Comparison of ENCODE assay signal across 8 mouse cellular contexts in the genomic region with DNA sequence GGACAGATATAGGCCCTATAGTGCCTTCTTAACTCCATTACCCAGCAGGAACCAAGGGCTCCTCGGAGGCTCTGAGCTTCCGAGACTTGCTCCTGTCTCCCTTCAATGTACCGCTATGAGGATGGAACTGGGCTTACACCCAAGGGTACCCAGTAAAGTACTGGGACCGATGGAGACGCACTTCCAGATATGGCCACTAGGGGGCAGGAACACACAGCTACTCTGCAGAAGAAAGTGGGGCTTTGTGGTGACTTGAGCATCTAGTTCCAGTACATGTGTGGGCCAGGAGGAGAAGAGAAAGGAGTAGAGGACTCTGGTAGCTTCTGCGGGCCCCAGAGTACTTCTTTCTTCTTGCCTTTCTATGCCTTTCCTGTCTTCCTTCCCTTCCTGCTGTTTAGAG.
A peak's percentile ranks its signal among the peaks of the same experiment; 100 is the strongest.
DNase-seq lines count a peak whose midpoint lies in the region; ATAC-seq and TF ChIP-seq lines count a peak whose summit lies in the region.
"Not testable (repeated sequence)": the region's sequence is repeated elsewhere in the genome, so short reads cannot be mapped to it uniquely, and the experiment has no call there.

No protein-coding gene starts in this region.

- WGBS in intestine, postnatal 0 days = 44% methylated on average over 6 of the region's 6 CpGs
- WGBS in liver, embryonic 14.5 days (ENCODE audit: insufficient replicate concordance) = 17% methylated on average over 6 of the region's 6 CpGs

- intact Hi-C loops in gastrocnemius, adult 2 months (cut with DNase I) = loop anchor here (10.0 kb wide), 1 partner anchor 89 kb away; no protein-coding TSS in a partner anchor

- H3K27ac ChIP-seq in gastrocnemius, adult 2 months; intestine, postnatal 0 days (ENCODE audit: low read depth, low read length); liver, embryonic 14.5 days: not testable (repeated sequence)

- TF ChIP-seq CTCF in gastrocnemius, adult 2 months (IDR thresholded peaks at IDR 0.05) = peak; percentile 67
- TF ChIP-seq CTCF in intestine, postnatal 0 days (IDR thresholded peaks at IDR 0.05; ENCODE audit: low read depth) = peak; percentile 73
- peak; percentile 76 for TF ChIP-seq CTCF in liver, embryonic 14.5 days (IDR thresholded peaks at IDR 0.05; ENCODE audit: low read depth)

- H3K4me3 ChIP-seq in gastrocnemius, adult 2 months; intestine, postnatal 0 days (ENCODE audit: low read depth, low read length); liver, embryonic 14.5 days (ENCODE audit: insufficient read depth in 1 of 2, low read depth in 2 of 2, low read length in 2 of 2): not testable (repeated sequence)

- not testable (repeated sequence) for H3K4me2 ChIP-seq in intestine, postnatal 0 days (replicated peaks; ENCODE audit: low read depth); liver, embryonic 14.5 days (ENCODE audit: low read depth)

- not testable (repeated sequence) for H3K9ac ChIP-seq in intestine, postnatal 0 days (ENCODE audit: low read depth, low read length); liver, embryonic 14.5 days (replicated peaks)

- not testable (repeated sequence) for H3K36me3 ChIP-seq in intestine, postnatal 0 days (ENCODE audit: control insufficient read depth, insufficient read depth); liver, embryonic 14.5 days (replicated peaks; ENCODE audit: control insufficient read depth, insufficient read depth, low read depth)

- peak; percentile 17 to 24 for DNase-seq in B cell, adult 2 months
- DNase-seq in T-cell, adult 2 months (ENCODE audit: low spot score) = peak; percentile 5
- DNase-seq in cerebellum, adult 8-10 months = peak; percentile 32
- not testable (repeated sequence) for DNase-seq in gastrocnemius, adult 2 months; liver, embryonic 14.5 days (ENCODE audit: low read depth in 3 of 3, low spot score in 3 of 3)
- DNase-seq in naive thymus-derived CD4-positive, alpha-beta T cell, adult 2 months (ENCODE audit: low read depth) = peak; percentile 15
- DNase-seq in thymus, postnatal 25 days = peak; percentile 5

- H3K9me3 ChIP-seq in intestine, postnatal 0 days (ENCODE audit: control insufficient read depth); liver, embryonic 14.5 days (ENCODE audit: control insufficient read depth, low read length): not testable (repeated sequence)

- not testable (repeated sequence) for TF ChIP-seq EP300 in liver, embryonic 14.5 days (IDR thresholded peaks at IDR 0.05; ENCODE audit: low read depth)

- not testable (repeated sequence) for ATAC-seq in intestine, postnatal 0 days; liver, embryonic 14.5 days (ENCODE audit: insufficient read depth)

- not testable (repeated sequence) for H3K4me1 ChIP-seq in intestine, postnatal 0 days (replicated peaks; ENCODE audit: control insufficient read depth, insufficient read depth, low read length); liver, embryonic 14.5 days (replicated peaks; ENCODE audit: control insufficient read depth in 2 of 2, insufficient read depth in 2 of 2, low read length in 1 of 2)

- not testable (repeated sequence) for H3K27me3 ChIP-seq in intestine, postnatal 0 days (replicated peaks; ENCODE audit: control insufficient read depth, insufficient read depth, low read length); liver, embryonic 14.5 days (ENCODE audit: control insufficient read depth, insufficient read depth, low read length)
